Mouse (Mus musculus): ENCODE data around the gene Nlrp2.

Gene Nlrp2

DNA sequence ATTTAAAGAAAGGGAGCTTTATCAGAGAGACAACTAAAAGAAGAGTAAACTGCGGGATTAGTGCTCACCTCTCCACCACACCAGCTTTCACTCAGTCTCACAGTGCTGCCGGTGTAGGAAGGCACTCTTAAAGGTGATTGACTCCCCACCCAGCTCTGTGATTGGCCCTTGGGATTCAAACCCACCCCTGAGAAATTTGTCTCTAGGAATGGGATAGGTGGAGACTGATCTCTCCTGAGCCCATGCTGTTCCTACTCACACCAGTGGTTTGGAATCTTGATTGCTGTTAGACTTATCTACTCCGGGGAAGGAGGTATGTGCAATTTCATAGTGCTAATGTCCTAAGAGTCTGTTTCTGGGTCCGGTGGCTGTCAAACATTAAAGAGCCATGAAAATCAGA, at the start of gene Nlrp2:
Nlrp2 (minus strand) TSS at position 101 of the 400 bp plus-strand sequence.
- DNase-seq (ENCODE audit: low spot score in 2 of 2): no peak

DNA sequence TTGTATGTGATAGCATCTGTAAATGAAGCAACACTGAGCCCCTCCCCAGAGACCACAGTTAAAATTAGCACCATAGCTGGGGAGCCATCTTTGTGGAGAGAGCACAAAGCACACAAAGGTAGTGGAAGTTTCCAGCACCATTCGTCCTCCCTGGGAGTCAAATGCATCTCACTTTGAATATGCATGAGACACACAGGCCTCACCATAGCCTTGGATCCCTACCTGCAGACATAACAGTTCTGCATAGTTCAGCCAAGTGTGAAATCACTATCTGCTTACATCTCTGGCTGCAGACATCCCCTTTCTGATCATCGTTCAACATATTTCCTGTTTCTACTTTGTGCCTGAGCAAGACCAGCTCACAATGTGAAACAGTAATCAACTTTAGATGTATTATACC, 15.9 kb upstream of the Nlrp2 start:
- DNase-seq (ENCODE audit: low spot score in 2 of 2): no peak

DNA sequence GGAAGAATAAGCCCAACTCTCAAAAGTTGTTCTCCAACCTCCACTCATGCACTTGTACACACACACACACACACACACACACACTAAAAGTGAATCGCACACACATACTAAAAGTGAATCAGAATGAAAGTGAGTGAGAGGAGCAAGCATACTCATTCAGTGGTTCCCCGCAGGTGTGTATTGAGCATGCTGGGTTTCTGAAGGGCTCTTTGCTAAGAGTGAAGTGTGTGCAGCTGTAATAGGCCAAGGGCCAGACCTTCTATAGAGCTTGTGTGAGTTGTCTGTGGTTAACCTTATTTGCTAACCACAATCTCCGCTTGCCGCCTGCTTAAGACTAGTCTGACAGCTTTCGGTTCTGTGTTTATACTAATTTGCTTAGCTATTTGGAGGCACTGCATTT, 12.8 kb upstream of the Nlrp2 start:
- DNase-seq (ENCODE audit: low spot score in 2 of 2): no peak

DNA sequence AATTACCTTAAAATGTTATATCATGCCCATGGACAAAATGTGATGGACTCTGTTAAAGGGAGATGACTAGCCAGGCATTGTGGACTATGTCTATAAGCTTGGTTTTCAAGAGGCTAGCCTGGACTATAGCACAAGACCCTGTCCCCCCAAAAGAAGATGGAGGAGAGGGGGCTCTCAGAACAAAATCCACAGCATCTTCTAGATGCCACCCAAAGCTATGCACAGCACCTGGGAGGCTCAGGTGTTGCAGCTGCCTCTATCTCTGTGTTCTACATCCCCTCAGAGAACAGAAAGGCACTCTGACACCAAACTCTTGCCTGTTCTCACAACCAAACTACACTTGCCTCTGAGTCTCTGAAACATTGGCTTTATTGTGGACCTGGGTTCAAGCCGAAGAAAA, 598 bp downstream of the Nlrp2 start, which contains the start of gene Gm5065:
Gm5065 (plus strand) TSS at position 301 of the 400 bp plus-strand sequence.
- no peak for DNase-seq (ENCODE audit: low spot score in 2 of 2)

DNA sequence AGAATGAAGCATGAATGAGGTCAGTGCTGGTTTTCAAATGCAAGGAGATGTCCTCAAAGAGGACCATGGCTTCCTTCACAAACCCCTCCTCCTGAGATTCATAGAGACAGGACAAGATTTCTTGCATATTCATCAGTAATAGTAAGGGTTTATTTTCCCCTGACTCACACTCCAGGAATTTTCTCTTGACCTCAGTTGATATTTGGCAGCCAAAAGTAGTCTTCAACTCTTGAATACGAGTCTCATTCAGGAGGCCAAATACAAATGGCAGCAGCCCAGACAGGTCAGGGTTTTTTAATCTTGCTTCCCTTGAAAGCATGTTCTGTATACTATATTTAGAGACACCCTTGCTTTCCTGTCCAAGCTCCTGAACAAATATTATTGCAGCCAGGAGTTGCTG, 23.3 kb downstream of the Nlrp2 start:
- DNase-seq (ENCODE audit: low spot score in 2 of 2): no peak

DNA sequence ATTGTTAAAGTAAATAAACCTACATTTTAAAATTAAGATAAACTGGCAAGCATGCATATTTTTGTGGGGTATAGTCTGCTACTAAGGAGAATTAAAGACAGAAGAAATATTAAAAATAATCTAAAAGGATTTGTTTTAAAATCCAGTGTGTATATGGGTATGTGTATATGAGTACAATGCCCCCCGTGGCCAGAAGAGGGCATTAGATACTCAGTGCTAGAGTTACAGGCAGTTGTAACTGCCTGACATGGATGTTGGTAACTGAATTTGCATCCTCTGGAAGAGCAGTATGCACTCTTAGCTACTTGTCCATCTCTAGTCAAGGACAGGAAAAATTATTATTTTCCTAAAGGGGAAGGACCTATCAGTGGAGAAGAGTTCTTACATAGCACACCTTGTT, 62.6 kb downstream of the Nlrp2 start:
- no peak for DNase-seq (ENCODE audit: low spot score in 2 of 2)

DNA sequence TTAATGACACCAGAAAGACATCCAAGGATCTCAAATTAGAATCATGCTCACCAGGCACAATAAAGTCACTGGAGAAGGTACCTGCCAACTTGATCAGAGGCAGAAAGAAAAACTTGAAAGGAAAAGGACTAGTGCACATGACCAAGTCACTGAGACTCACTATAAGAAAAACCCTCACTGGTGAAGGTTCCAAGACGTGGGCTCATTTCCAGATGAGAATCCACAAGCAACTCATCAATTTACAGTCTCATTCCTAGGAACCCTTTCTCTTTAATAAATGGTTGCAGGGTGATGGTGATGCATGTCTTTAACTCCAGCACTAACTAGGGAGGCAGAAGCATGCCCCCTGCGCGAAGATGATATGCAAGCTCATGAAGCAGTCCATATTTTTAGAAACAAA, 87.8 kb downstream of the Nlrp2 start:
- DNase-seq (ENCODE audit: low spot score in 2 of 2): no peak

All from urinary bladder, postnatal 4 days (tissue).